Mouse (Mus musculus) brown adipose tissue, adult 24 weeks (tissue): ENCODE data around the gene Tmie. TPM values are rescaled to one million over a fixed set of nuclear protein-coding genes. Genes with fewer than 3 reads are reported as not detected.
"Not testable (repeated sequence)": the region's sequence is repeated elsewhere in the genome, so short reads cannot be mapped to it uniquely, and the experiment has no call there.

Source experiments
- H3K27ac ChIP-seq: fragments of 200-500 bp; replicated peaks from 2 replicates; pipeline ENCODE4 v1.5.1; 2012; ENCODE audit warnings: low read depth, mild to moderate bottlenecking, low read length
- H3K4me1 ChIP-seq: fragments of 200-500 bp; 2 replicates; pipeline ENCODE4 v1.6.1; 2012; ENCODE audit warnings: low read length, mixed read lengths; ENCODE audit not compliant: control insufficient read depth, insufficient read depth, insufficient read length
- H3K4me3 ChIP-seq: fragments of 200-500 bp; 2 replicates; pipeline ENCODE4 v1.5.1; 2012; ENCODE audit warnings: low read depth, mild to moderate bottlenecking, low read length, moderate library complexity; ENCODE audit not compliant: insufficient read depth
- polyA plus RNA-seq: library from polyadenylated mRNA; stranded (reverse); fragments of >200 nt; gene quantifications from 2 replicates; pipeline ENCODE4 v1.2.4, GENCODE M21; 2012; ENCODE audit not compliant: missing spikeins, insufficient read depth, insufficient read length

The Tmie gene
- polyA plus RNA-seq, 1 experiment, result 1.5 TPM

GRCm38 (mm10) chr9:110833021-110833420 lies 46.9 kb downstream of the Tmie start:
- no peak overlapping the region for H3K27ac ChIP-seq
- H3K4me3 ChIP-seq, result no peak overlapping the region
- H3K4me1 ChIP-seq, result peaks cover 3% of the 10 kb centered on the region; the same call in 1 of the 2 replicates

GRCm38 (mm10) chr9:110826390-110826789 lies 53.5 kb downstream of the Tmie start, which contains the start of gene Prss43:
Gene Prss43, plus strand, starts transcription at chr9:110826690.
- H3K4me1 ChIP-seq, result no peaks in the 10 kb centered on the region
- no peak within 1 kb of the TSS for H3K4me3 ChIP-seq
- no peak within 1 kb of the TSS for H3K27ac ChIP-seq

- no peak overlapping the region for H3K27ac ChIP-seq
- H3K4me3 ChIP-seq, result no peak overlapping the region
- no peaks in the 10 kb centered on the region for H3K4me1 ChIP-seq
These were observed 54.1 kb downstream of the Tmie start for GRCm38 (mm10) chr9:110825832-110826231.

GRCm38 (mm10) chr9:110825426-110825825 lies 54.5 kb downstream of the Tmie start:
- Histone ChIP-seq H3K4me3 (no peak overlapping the region), H3K27ac (no peak overlapping the region)

GRCm38 (mm10) chr9:110821436-110821835 lies 58.5 kb downstream of the Tmie start:
- Histone ChIP-seq H3K27ac (no peak overlapping the region), H3K4me1 (no peaks in the 10 kb centered on the region), H3K4me3 (no peak overlapping the region)

More at GRCm38 (mm10) chr9:110825426-110825825, 54.5 kb downstream of the Tmie start:
- no peaks in the 10 kb centered on the region for H3K4me1 ChIP-seq

- H3K4me1 ChIP-seq, H3K27ac ChIP-seq: not testable (repeated sequence)
These were observed 59.4 kb downstream of the Tmie start for GRCm38 (mm10) chr9:110820546-110820945.

More at GRCm38 (mm10) chr9:110820546-110820945, 59.4 kb downstream of the Tmie start:
- H3K4me3 ChIP-seq, result not testable (repeated sequence)

Other genes with a start within 250 kb of the Tmie start
- gene Nbeal2, start 226.0 kb downstream of the Tmie start, polyA plus RNA-seq, result 2.2 and 4.8 TPM in 2 replicates
- 44.7 and 46.2 TPM in 2 replicates for gene Ccdc12, start 223.6 kb downstream of the Tmie start, polyA plus RNA-seq
- 17.2 and 23.5 TPM in 2 replicates for gene Myl3, start 138.3 kb downstream of the Tmie start, polyA plus RNA-seq
- gene Pth1r, start 133.0 kb downstream of the Tmie start, polyA plus RNA-seq, result 23.3 and 25.4 TPM in 2 replicates
- not detected in 2 replicates for gene Prss42, start 81.9 kb downstream of the Tmie start, polyA plus RNA-seq
- gene Prss44, start 66.1 kb downstream of the Tmie start, polyA plus RNA-seq, result not detected in 2 replicates
- gene Prss43, start 53.4 kb downstream of the Tmie start, polyA plus RNA-seq, result not detected in 2 replicates
- gene Prss45, start 45.5 kb downstream of the Tmie start, polyA plus RNA-seq, result not detected in 2 replicates
- gene Prss46, start 35.6 kb downstream of the Tmie start, polyA plus RNA-seq, result not detected in 2 replicates
- gene Prss50, start 22.1 kb downstream of the Tmie start, polyA plus RNA-seq, result not detected in 2 replicates
- 5.7 and 9.0 TPM in 2 replicates for gene Als2cl, start 243 bp downstream of the Tmie start, polyA plus RNA-seq
- gene Fam240a, start 36.7 kb upstream of the Tmie start, polyA plus RNA-seq, result not detected in 2 replicates
- not detected in 2 replicates for gene Tdgf1, start 66.0 kb upstream of the Tmie start, polyA plus RNA-seq
- 0.88 TPM in 1 of 2 replicates, not detected in the other for gene Lrrc2, start 71.4 kb upstream of the Tmie start, polyA plus RNA-seq
- 2.2 and 3.3 TPM in 2 replicates for gene Rtp3, start 110.5 kb upstream of the Tmie start, polyA plus RNA-seq
- not detected in 2 replicates for gene Ltf, start 139.2 kb upstream of the Tmie start, polyA plus RNA-seq
- 1.3 and 1.6 TPM in 2 replicates for gene Ccrl2, start 177.4 kb upstream of the Tmie start, polyA plus RNA-seq
- 36.9 and 43.5 TPM in 2 replicates for gene Lrrfip2, start 237.5 kb upstream of the Tmie start, polyA plus RNA-seq